Mouse (Mus musculus): ENCODE data around the gene Cd207.
"Not testable (repeated sequence)": the region's sequence is repeated elsewhere in the genome, so short reads cannot be mapped to it uniquely, and the experiment has no call there.

Gene Cd207

DNA sequence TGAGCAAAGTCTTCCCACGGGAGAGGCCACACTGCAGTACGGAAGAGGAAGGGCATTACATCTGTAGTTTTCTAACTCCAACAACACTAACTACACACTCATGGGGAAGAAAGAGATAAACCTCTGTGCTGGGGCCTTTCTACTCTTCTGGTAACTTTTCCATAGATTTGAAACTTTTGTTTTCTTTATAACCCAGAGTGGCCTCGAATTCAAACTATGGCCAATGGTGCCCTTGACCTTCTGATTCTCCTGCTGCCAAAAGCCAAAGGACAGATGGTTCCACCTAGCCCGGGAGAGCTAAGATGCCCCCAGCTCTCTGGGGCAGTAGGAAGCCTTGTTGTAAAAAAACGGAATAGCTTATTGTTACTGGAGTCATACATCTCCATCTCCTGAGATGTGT, 22.3 kb upstream of the Cd207 start:
- no peak for DNase-seq (ENCODE audit: low read depth, low spot score)

GRCm38 (mm10) chr6:83697932-83698331, 20.3 kb upstream of the Cd207 start:
- peak; percentile 95 for DNase-seq (ENCODE audit: low read depth, low spot score)

DNA sequence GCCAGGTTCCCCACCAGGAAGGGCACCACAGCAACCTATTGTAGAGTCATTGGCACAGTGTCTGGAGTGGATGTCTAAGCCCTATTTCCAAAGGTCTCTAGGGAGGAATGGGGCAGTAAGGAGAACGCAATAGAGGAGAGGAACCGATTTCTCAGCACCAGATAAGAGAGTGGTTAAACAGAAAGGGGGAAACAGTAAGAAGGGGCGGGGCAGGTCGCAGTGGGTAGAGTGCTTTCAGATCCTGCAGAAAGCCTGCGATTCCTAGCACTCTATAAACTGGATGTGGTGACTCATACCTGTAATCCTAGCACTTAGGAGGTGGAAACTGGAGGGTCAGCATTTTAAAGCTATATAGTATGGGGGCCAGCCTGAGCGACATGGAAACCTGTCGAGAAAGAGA, 19.0 kb upstream of the Cd207 start:
- no peak for DNase-seq (ENCODE audit: low read depth, low spot score)

- DNase-seq (ENCODE audit: low read depth, low spot score) = no peak
Measured at GRCm38 (mm10) chr6:83695731-83696130, 18.1 kb upstream of the Cd207 start.

DNA sequence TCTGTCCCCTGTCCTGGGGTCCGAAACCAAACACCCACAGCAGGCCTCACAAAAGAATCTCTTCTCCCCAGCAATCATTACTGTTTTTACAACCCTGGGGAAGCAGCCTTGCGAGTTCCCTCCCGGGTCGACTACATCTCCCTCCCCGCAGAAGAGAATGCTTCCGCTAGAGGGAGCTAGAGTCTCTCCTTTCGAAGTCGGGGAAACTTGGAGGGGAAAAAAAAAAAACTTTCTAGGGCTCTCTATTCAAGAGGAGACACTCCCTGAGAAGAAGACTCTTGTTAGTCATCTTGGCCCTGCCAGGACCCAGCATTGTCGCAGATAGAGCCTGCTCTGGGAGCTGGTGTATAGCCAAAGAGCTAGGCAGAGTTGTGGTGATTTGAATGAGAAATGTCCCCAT, 16.2 kb upstream of the Cd207 start:
- peak; percentile 92 for DNase-seq (ENCODE audit: low read depth, low spot score)

DNA sequence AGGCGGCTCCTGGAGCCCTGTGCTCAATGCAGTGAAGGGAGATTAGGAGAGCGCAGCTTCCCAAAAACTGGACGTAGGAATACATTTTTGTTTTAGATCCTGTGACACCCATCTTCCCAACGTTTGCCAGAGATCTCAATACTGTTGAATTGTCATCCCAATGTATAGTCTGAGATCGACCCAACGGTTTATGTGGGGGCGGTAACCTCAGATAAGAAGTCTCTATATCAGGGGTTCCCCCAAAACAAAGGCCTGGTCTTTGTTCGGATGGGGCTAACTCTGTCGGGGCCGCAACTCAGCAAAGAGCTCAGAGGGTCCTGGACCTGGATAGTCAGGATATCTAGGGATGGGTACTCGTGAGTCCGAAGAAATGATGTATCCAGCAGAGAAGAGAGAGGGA, 15.3 kb upstream of the Cd207 start:
- DNase-seq (ENCODE audit: low read depth, low spot score) = no peak

- DNase-seq (ENCODE audit: low read depth, low spot score) = no peak
Measured at GRCm38 (mm10) chr6:83690936-83691335, 13.3 kb upstream of the Cd207 start.

- DNase-seq (ENCODE audit: low read depth, low spot score) = peak; percentile 79
Measured at GRCm38 (mm10) chr6:83690277-83690676, 12.6 kb upstream of the Cd207 start.

GRCm38 (mm10) chr6:83689374-83689773, 11.7 kb upstream of the Cd207 start:
- DNase-seq (ENCODE audit: low read depth, low spot score) = no peak

DNA sequence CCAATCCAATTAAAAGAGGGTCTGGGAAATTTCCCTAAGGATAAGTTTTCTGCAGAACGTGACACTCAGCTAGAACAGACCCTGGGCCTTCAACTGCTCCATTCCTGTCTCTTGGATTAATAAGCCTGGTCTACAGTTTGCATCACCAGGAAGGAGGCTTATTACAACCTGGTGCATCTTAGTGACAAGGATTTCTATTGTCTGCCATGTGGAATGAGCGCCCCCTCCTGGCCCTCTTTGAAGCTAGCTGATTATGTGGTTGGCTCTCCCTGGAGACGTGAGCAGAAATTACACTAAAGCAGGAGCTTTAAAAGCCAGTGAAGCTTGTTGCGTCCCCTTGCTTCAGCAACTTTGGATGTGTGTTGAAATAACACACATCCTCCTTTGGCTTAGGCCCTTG, 4.3 kb downstream of the Cd207 start:
- DNase-seq (ENCODE audit: low read depth, low spot score) = peak; percentile 81

DNA sequence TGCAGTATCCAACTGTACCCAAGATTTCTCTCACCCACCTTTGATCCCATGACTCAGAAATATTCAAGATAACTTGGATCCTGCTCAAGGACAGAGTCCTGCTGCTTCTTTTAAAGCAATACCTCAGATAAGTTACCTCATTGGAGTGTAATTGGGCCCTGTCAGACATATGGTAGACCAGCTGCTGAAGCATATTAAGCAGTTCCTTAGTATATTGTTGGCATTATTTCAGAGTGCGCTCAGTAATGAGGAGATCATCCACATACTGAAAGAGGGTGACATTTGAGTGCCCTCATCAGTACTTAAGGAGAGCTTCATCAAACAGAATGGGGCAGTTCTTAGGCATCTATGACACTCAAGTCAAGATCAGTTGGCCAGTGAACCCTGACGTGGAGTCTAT, 12.6 kb downstream of the Cd207 start:
- DNase-seq (ENCODE audit: low read depth, low spot score) = no peak

DNA sequence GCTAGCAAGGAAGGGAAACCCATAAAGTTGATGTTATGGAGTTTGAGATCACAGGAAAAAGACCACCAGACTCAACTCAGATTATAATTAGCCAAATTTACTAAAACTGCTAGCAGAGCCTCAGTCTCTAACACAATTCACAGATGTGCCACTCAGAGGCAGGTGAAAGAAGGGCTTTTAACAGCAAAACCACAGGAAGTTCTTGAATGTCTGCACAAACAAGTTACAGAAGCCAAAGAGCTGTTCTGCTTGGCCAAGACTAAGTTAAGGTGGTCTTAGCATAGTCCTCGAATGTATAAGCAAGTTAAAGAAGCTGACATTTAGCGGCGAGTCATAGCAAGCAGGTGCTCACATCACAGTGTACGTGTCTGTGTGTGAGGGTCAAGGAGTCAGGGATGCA, 16.8 kb downstream of the Cd207 start:
- no peak for DNase-seq (ENCODE audit: low read depth, low spot score)

- DNase-seq (ENCODE audit: low read depth, low spot score) = no peak
Measured at GRCm38 (mm10) chr6:83656087-83656486, 21.6 kb downstream of the Cd207 start, which contains the start of gene Clec4f. Gene Clec4f, minus strand, starts transcription at chr6:83656187.

GRCm38 (mm10) chr6:83646715-83647114, 30.9 kb downstream of the Cd207 start:
- no peak for DNase-seq (ENCODE audit: low read depth, low spot score)

DNA sequence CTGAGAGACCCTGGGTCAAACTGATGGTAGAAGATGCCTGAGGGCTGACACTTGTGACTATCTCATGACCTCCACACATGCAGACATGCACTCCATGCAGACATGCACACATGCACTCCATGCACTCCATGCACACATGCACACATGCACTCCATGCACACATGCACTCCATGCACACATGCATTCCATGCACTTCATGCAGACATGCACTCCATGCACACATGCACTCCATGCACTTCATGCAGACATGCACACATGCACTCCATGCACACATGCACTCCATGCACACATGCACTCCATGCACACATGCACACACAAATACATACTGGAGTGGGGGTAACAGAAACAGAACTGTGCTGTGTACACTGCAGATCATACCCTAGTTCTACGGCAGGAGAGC, 42.3 kb downstream of the Cd207 start:
- DNase-seq (ENCODE audit: low read depth, low spot score) = no peak

DNA sequence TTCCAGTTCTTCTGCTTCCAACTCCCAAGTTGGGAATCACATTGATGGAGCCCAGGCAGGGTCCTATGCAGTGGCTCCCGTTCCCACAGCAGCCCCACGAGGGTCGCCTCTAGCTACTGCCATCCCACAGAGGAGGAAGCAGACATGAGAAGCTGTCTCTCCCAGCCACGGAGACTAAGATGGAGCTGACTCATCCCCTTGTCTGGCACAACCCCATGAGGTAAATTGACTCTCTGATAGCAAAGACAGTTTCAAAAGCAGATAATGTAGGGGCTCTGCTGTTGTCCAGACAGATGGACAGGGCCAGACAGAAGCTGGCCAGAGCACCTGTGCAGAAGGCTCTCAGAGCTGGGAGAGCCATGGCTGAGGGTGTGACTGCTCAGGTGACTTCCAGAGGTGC, 43.0 kb downstream of the Cd207 start:
- not testable (repeated sequence) for DNase-seq (ENCODE audit: low read depth, low spot score)

GRCm38 (mm10) chr6:83634106-83634505, 43.6 kb downstream of the Cd207 start:
- DNase-seq (ENCODE audit: low read depth, low spot score) = not testable (repeated sequence)

GRCm38 (mm10) chr6:83631815-83632214, 45.8 kb downstream of the Cd207 start:
- DNase-seq (ENCODE audit: low read depth, low spot score) = no peak

- DNase-seq (ENCODE audit: low read depth, low spot score) = peak; percentile 44
Measured at GRCm38 (mm10) chr6:83626781-83627180, 50.9 kb downstream of the Cd207 start.

All from ES-CJ7 (cell line).